17 mouse cellular contexts compared by ENCODE assay signal in the genomic region with DNA sequence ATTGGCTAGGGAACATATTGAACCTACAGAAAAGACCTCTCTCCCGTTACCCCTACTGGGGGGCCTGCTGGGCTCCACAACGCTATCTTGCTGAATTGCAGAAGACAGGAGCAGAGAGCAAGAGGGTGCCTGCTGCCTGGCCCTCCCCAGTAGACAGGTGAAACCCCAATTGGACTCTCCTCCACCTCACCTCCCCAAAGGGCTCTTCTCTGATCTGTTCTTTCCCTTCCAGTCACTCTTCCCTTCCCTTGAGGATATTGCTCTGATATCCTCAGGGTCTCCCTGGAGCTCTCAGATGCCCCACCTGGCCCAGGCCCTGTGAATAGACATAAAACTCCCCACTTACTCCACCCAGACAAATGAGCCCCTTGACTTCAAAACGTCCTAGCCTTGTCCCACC. TPM values are rescaled to one million over a fixed set of nuclear protein-coding genes. Genes with fewer than 3 reads are reported as not detected.
DNase-seq lines count a peak whose midpoint lies in the region; ATAC-seq and TF ChIP-seq lines count a peak whose summit lies in the region.
"Had no signal": no experiment of that assay in that cellular context is flagged by ENCODE, and none has a peak within 500 bp of the region (broad histone marks: within the 10 kb centered on the region; RNA-seq: fewer than 3 reads in every experiment).

No protein-coding gene starts in this region.

- 75% methylated on average over 3 of the region's 3 CpGs for WGBS in hindbrain, embryonic 10.5 days
- 65% methylated on average over 3 of the region's 3 CpGs for WGBS in hindbrain, embryonic 13.5 days
- WGBS in lung, embryonic 14.5 days = 64% methylated on average over 3 of the region's 3 CpGs
- 58% methylated on average over 3 of the region's 3 CpGs for WGBS in intestine, embryonic 15.5 days
- WGBS in neural tube, embryonic 13.5 days = 71% methylated on average over 3 of the region's 3 CpGs
- WGBS in forebrain, embryonic 11.5 days = 74% methylated on average over 3 of the region's 3 CpGs

- H3K4me1 ChIP-seq in hindbrain, embryonic 10.5 days (replicated peaks) = peaks cover 100% of the 10 kb centered on the region
- peaks cover 77% of the 10 kb centered on the region for H3K4me1 ChIP-seq in hindbrain, embryonic 13.5 days (replicated peaks)
- peaks cover 19% of the 10 kb centered on the region for H3K4me1 ChIP-seq in lung, embryonic 14.5 days (ENCODE audit: insufficient read depth)
- H3K4me1 ChIP-seq in intestine, embryonic 15.5 days (replicated peaks) = peaks cover 77% of the 10 kb centered on the region
- peaks cover 83% of the 10 kb centered on the region for H3K4me1 ChIP-seq in neural tube, embryonic 13.5 days (replicated peaks)
- H3K4me1 ChIP-seq in forebrain, embryonic 11.5 days (replicated peaks; ENCODE audit: control insufficient read depth, insufficient read depth, low read length) = peaks cover 23% of the 10 kb centered on the region

- TF ChIP-seq CTCF in lung, embryonic 14.5 days (IDR thresholded peaks at IDR 0.05; ENCODE audit: low read depth) = no peak

- peak overlapping the region; percentile 90 for H3K27ac ChIP-seq in hindbrain, embryonic 10.5 days
- H3K27ac ChIP-seq in hindbrain, embryonic 13.5 days = no peak overlapping the region
- H3K27ac ChIP-seq in lung, embryonic 14.5 days (ENCODE audit: low read depth) = peak overlapping the region; percentile 73; the same call in 1 of the 2 replicates
- peak overlapping the region; percentile 73 for H3K27ac ChIP-seq in intestine, embryonic 15.5 days
- H3K27ac ChIP-seq in neural tube, embryonic 13.5 days (replicated peaks) = no peak overlapping the region
- H3K27ac ChIP-seq in forebrain, embryonic 11.5 days (ENCODE audit: low read depth, low read length) = no peak overlapping the region
- H3K27ac ChIP-seq: embryonic facial prominence, embryonic 13.5 days; forebrain, embryonic 13.5 days had no signal

- no peak for ATAC-seq in hindbrain, embryonic 13.5 days (ENCODE audit: low FRiP score)
- no peak for ATAC-seq in lung, embryonic 14.5 days (ENCODE audit: insufficient read depth)
- no peak for ATAC-seq in intestine, embryonic 15.5 days
- ATAC-seq in neural tube, embryonic 13.5 days (ENCODE audit: low read depth) = no peak
- no peak for ATAC-seq in forebrain, embryonic 11.5 days (replicated peaks; ENCODE audit: low FRiP score)
- ATAC-seq: activated CD4-positive, CD25-positive, alpha-beta regulatory T cell, adult 4 months; CD4-positive, CD25-positive, alpha-beta regulatory T cell, adult 4 months; forebrain, embryonic 13.5 days; hindbrain, embryonic 16.5 days had no signal

- no peak overlapping the region for H3K9ac ChIP-seq in hindbrain, embryonic 13.5 days
- H3K9ac ChIP-seq in lung, embryonic 14.5 days = no peak overlapping the region
- H3K9ac ChIP-seq in intestine, embryonic 15.5 days = no peak overlapping the region
- 0 out of 2 replicates have a peak overlapping the region, but pooled peaks have one; percentile 34 for H3K9ac ChIP-seq in neural tube, embryonic 13.5 days
- H3K9ac ChIP-seq in forebrain, embryonic 11.5 days (ENCODE audit: low read length) = no peak overlapping the region
- H3K9ac ChIP-seq: embryonic facial prominence, embryonic 13.5 days; forebrain, embryonic 13.5 days had no signal

- peak overlapping the region; percentile 48; the same call in 1 of the 2 replicates for H3K4me3 ChIP-seq in hindbrain, embryonic 10.5 days
- no peak overlapping the region for H3K4me3 ChIP-seq in hindbrain, embryonic 13.5 days
- no peak overlapping the region for H3K4me3 ChIP-seq in lung, embryonic 14.5 days (ENCODE audit: low read depth, low read length)
- H3K4me3 ChIP-seq in intestine, embryonic 15.5 days (replicated peaks) = no peak overlapping the region
- no peak overlapping the region for H3K4me3 ChIP-seq in neural tube, embryonic 13.5 days
- H3K4me3 ChIP-seq in forebrain, embryonic 11.5 days (ENCODE audit: low read depth, low read length) = no peak overlapping the region
- H3K4me3 ChIP-seq: embryonic facial prominence, embryonic 13.5 days; forebrain, embryonic 13.5 days; myocyte had no signal

- no peaks in the 10 kb centered on the region for H3K9me3 ChIP-seq in hindbrain, embryonic 10.5 days
- H3K9me3 ChIP-seq in hindbrain, embryonic 13.5 days = no peaks in the 10 kb centered on the region
- no peaks in the 10 kb centered on the region for H3K9me3 ChIP-seq in lung, embryonic 14.5 days (ENCODE audit: low read depth, low read length)
- H3K9me3 ChIP-seq in intestine, embryonic 15.5 days = no peaks in the 10 kb centered on the region
- H3K9me3 ChIP-seq in neural tube, embryonic 13.5 days = no peaks in the 10 kb centered on the region
- H3K9me3 ChIP-seq in forebrain, embryonic 11.5 days (ENCODE audit: control insufficient read depth, low read length) = no peaks in the 10 kb centered on the region
- H3K9me3 ChIP-seq: embryonic facial prominence, embryonic 13.5 days; forebrain, embryonic 13.5 days had no signal

- no peak overlapping the region for H3K4me2 ChIP-seq in hindbrain, embryonic 13.5 days
- H3K4me2 ChIP-seq in lung, embryonic 14.5 days = peak overlapping the region; percentile 58
- H3K4me2 ChIP-seq in intestine, embryonic 15.5 days (replicated peaks) = peak overlapping the region; percentile 78
- no peak overlapping the region for H3K4me2 ChIP-seq in neural tube, embryonic 13.5 days
- no peak overlapping the region for H3K4me2 ChIP-seq in forebrain, embryonic 11.5 days (ENCODE audit: low read depth, low read length, severe bottlenecking)

- H3K36me3 ChIP-seq in hindbrain, embryonic 10.5 days = peaks cover 8% of the 10 kb centered on the region; the same call in 1 of the 2 replicates
- no peaks in the 10 kb centered on the region for H3K36me3 ChIP-seq in hindbrain, embryonic 13.5 days
- H3K36me3 ChIP-seq in lung, embryonic 14.5 days (ENCODE audit: insufficient read depth) = no peaks in the 10 kb centered on the region
- no peaks in the 10 kb centered on the region for H3K36me3 ChIP-seq in intestine, embryonic 15.5 days
- H3K36me3 ChIP-seq in neural tube, embryonic 13.5 days = no peaks in the 10 kb centered on the region
- no peaks in the 10 kb centered on the region for H3K36me3 ChIP-seq in forebrain, embryonic 11.5 days (ENCODE audit: control insufficient read depth, insufficient read depth, low read length)
- H3K36me3 ChIP-seq: embryonic facial prominence, embryonic 13.5 days had no signal

- no peak for DNase-seq in hindbrain, embryonic 10.5 days (ENCODE audit: low spot score)
- DNase-seq in lung, embryonic 14.5 days = no peak
- no peak for DNase-seq in lung, postnatal 36 days
- DNase-seq in forebrain, embryonic 11.5 days (ENCODE audit: low spot score) = no peak
- DNase-seq in urinary bladder, postnatal 4 days (ENCODE audit: low spot score in 2 of 2) = no peak
- DNase-seq: cerebellum, postnatal 36 days; right cerebral cortex, postnatal 4 days; thymus, postnatal 36 days had no signal

- H3K27me3 ChIP-seq in hindbrain, embryonic 10.5 days (ENCODE audit: insufficient read depth, poor library complexity, severe bottlenecking) = no peaks in the 10 kb centered on the region
- no peaks in the 10 kb centered on the region for H3K27me3 ChIP-seq in hindbrain, embryonic 13.5 days
- H3K27me3 ChIP-seq in lung, embryonic 14.5 days (ENCODE audit: insufficient read depth, low read length) = no peaks in the 10 kb centered on the region
- H3K27me3 ChIP-seq in intestine, embryonic 15.5 days (replicated peaks) = no peaks in the 10 kb centered on the region
- no peaks in the 10 kb centered on the region for H3K27me3 ChIP-seq in neural tube, embryonic 13.5 days
- H3K27me3 ChIP-seq in forebrain, embryonic 11.5 days (ENCODE audit: control insufficient read depth, insufficient read depth, low read length) = no peaks in the 10 kb centered on the region
- H3K27me3 ChIP-seq: forebrain, embryonic 13.5 days had no signal

RNA-seq across cellular contexts. Expression of gene Sox13, which starts 7.1 kb away (rescaled TPM):
- polyA plus RNA-seq in hindbrain, embryonic 10.5 days (2016; fragmentation: Nextera tagmentation; extraction: Ambion mirVana) = 28.3 and 28.4 TPM in 2 replicates
- 7.9 and 8.0 TPM in 2 replicates for polyA plus RNA-seq in hindbrain, embryonic 13.5 days (2015; fragmentation: Nextera tagmentation; extraction: Ambion mirVana)
- polyA plus RNA-seq in lung, embryonic 14.5 days (2014; fragmentation: Nextera tagmentation; extraction: Ambion mirVana) = 7.8 and 9.4 TPM in 2 replicates
- polyA plus RNA-seq in intestine, embryonic 15.5 days (2015; fragmentation: Nextera tagmentation; extraction: Ambion mirVana) = 9.0 and 11.4 TPM in 2 replicates
- 8.8 TPM in 2 replicates for polyA plus RNA-seq in neural tube, embryonic 13.5 days (2015; fragmentation: Nextera tagmentation; extraction: Ambion mirVana)
- polyA plus RNA-seq in forebrain, embryonic 11.5 days (2014; fragmentation: Nextera tagmentation; extraction: Ambion mirVana) = 12.3 TPM in 2 replicates
- polyA plus RNA-seq: activated CD4-positive, CD25-positive, alpha-beta regulatory T cell, adult 4 months; CD4-positive, CD25-positive, alpha-beta regulatory T cell, adult 4 months had no signal

RNA-seq across cellular contexts. Expression of gene Etnk2, which starts 53.7 kb away (rescaled TPM):
- 2.9 and 4.1 TPM in 2 replicates for polyA plus RNA-seq in hindbrain, embryonic 10.5 days (2016; fragmentation: Nextera tagmentation; extraction: Ambion mirVana)
- polyA plus RNA-seq in hindbrain, embryonic 13.5 days (2015; fragmentation: Nextera tagmentation; extraction: Ambion mirVana) = 9.9 and 10.3 TPM in 2 replicates
- polyA plus RNA-seq in lung, embryonic 14.5 days (2014; fragmentation: Nextera tagmentation; extraction: Ambion mirVana) = 2.8 and 3.7 TPM in 2 replicates
- 3.3 and 3.5 TPM in 2 replicates for polyA plus RNA-seq in intestine, embryonic 15.5 days (2015; fragmentation: Nextera tagmentation; extraction: Ambion mirVana)
- polyA plus RNA-seq in neural tube, embryonic 13.5 days (2015; fragmentation: Nextera tagmentation; extraction: Ambion mirVana) = 10.1 and 10.2 TPM in 2 replicates
- polyA plus RNA-seq in forebrain, embryonic 11.5 days (2014; fragmentation: Nextera tagmentation; extraction: Ambion mirVana) = 1.8 and 2.7 TPM in 2 replicates
- polyA plus RNA-seq: CD4-positive, CD25-positive, alpha-beta regulatory T cell, adult 4 months had no signal

Comparison
In these comparisons a context has a peak if more than half of its experiments do, and no peak if none do; other contexts are left out.
1. H3K27ac ChIP-seq: peak in hindbrain, embryonic 10.5 days (single experiment), lung, embryonic 14.5 days (single experiment) and intestine, embryonic 15.5 days (single experiment); none in hindbrain, embryonic 13.5 days (single experiment), neural tube, embryonic 13.5 days (single experiment) and forebrain, embryonic 11.5 days (single experiment).
2. H3K4me2 ChIP-seq: peak in lung, embryonic 14.5 days (single experiment) and intestine, embryonic 15.5 days (single experiment); none in hindbrain, embryonic 13.5 days (single experiment), neural tube, embryonic 13.5 days (single experiment) and forebrain, embryonic 11.5 days (single experiment).